Mouse (Mus musculus) lung, embryonic 14.5 days (tissue): ENCODE measurements around the gene Arpc1b. TPM values are rescaled to one million over a fixed set of nuclear protein-coding genes. Genes with fewer than 3 reads are reported as not detected.
"Not testable (repeated sequence)": the region's sequence is repeated elsewhere in the genome, so short reads cannot be mapped to it uniquely, and the experiment has no call there.

ENCODE experiments used
- ATAC-seq: fragments of 200-750 bp; cut with Nextera tagmentation; 2 replicates; pipeline ENCODE4 v1.8.0; 2017; ENCODE audit warnings: mild to moderate bottlenecking, moderate TSS enrichment, moderate library complexity; ENCODE audit not compliant: insufficient read depth
- DNase-seq: peaks from one replicate; pipeline ENCODE4 v3.0.0-alpha.2; 2015
- H3K27ac ChIP-seq: fragments of 300-500 bp; sonication (generic); 2 replicates; pipeline ENCODE4 v1.5.1; 2014; ENCODE audit warnings: low read depth, mild to moderate bottlenecking, moderate library complexity
- H3K27me3 ChIP-seq: fragments of 300-500 bp; sonication (generic); 2 replicates; pipeline ENCODE4 v1.6.1; 2014; ENCODE audit warnings: low read length, control low read depth; ENCODE audit not compliant: insufficient read depth
- H3K36me3 ChIP-seq: fragments of 300-500 bp; sonication (generic); 2 replicates; pipeline ENCODE4 v1.6.1; 2014; ENCODE audit warnings: control low read depth; ENCODE audit not compliant: insufficient read depth
- H3K4me1 ChIP-seq: fragments of 300-500 bp; sonication (generic); 2 replicates; pipeline ENCODE4 v1.6.1; 2014; ENCODE audit warnings: antibody characterized with exemption, control low read depth; ENCODE audit not compliant: insufficient read depth
- H3K4me2 ChIP-seq: fragments of 300-500 bp; sonication (generic); 2 replicates; pipeline ENCODE4 v1.6.1; 2014; ENCODE audit warnings: mild to moderate bottlenecking
- H3K4me3 ChIP-seq: fragments of 300-500 bp; sonication (generic); 2 replicates; pipeline ENCODE4 v1.5.1; 2014; ENCODE audit warnings: low read depth, low read length
- H3K9ac ChIP-seq: fragments of 300-500 bp; sonication (generic); 2 replicates; pipeline ENCODE4 v1.6.1; 2014
- H3K9me3 ChIP-seq: fragments of 300-500 bp; sonication (generic); 2 replicates; pipeline ENCODE4 v1.6.1; 2016; ENCODE audit warnings: low read depth, low read length, control low read depth
- CTCF ChIP-seq: IDR thresholded peaks from 2 replicates; pipeline ENCODE4 v1.5.1; 2016; ENCODE audit warnings: antibody characterized with exemption, low read depth
- WGBS: fragments of 180-500 bp; shearing (Covaris S2); extraction: QIAGEN DNeasy Blood & Tissue Kit; methylation state at CpG from one replicate; pipeline ENCODE4 v1.1.7; 2014; 5-methylcytosine and 5-hydroxymethylcytosine counted together
- polyA plus RNA-seq: library from polyadenylated mRNA; unstranded; fragments of >200 nt; fragmentation: Nextera tagmentation; extraction: Ambion mirVana; gene quantifications from 2 replicates; pipeline ENCODE4 v1.2.1, GENCODE M21; 2014

Arpc1b gene
- polyA plus RNA-seq, 1 experiment from 2014 or later, result 189 TPM

DNA sequence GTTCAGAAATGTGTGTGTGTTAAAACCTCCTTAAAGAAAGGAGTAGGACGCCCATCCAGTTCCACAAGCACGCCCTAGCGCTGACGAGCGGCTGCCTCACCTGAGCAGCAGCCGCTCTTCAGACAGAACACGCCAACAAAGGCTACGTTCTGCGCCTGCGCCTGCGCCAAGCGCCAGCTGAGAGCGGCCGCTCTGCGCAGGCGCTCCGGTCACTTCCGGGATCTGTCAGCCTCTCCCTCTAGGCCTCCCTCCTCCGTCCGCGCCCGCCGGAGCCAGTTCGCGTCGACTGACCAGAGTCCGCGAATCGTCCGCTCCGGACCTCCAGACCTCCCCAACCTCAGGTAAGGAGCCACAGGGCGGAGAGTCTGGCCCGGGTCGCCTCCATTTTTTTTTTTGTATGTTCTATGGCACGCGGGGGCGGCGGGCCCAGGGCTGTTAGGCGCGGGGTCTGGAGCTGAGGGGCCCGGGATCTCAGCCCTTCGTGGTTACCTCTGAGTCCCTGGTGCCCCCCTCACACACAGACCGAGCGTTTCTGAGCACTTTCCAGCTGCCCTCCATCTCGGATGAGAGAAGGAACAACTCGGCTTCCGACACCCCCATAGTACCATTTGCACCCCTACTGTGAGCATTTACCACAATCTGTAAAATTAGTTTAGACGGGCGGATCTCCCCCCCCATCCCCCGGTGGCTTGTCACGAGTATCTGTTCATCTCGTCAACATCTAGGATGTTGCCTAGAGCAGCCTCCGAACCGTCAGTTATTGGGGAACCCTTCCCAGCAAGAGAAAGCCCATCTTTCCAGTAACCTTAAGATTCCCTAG lies 30.2 kb upstream of the Arpc1b start, which contains the start of the genes Arpc1a and Kpna7:
Gene Arpc1a, plus strand, starts transcription at position 199 of the 820 bp plus-strand sequence.
Gene Kpna7, minus strand, starts transcription at position 399 of the 820 bp plus-strand sequence.
- TF ChIP-seq CTCF, result no peak
- peak; percentile 98 for DNase-seq
- Histone ChIP-seq H3K27me3 (no peaks in the 10 kb centered on the region), H3K4me1 (no peaks in the 10 kb centered on the region), H3K27ac (peak within 1 kb of the TSS; percentile 76), H3K4me2 (peak within 1 kb of the TSS; percentile 85), H3K9ac (peak within 1 kb of the TSS; percentile 80), H3K9me3 (no peaks in the 10 kb centered on the region), H3K36me3 (0 out of 2 replicates have a peak, but pooled peaks cover 5% of the 10 kb centered on the region), H3K4me3 (peak within 1 kb of the TSS; percentile 83)
- WGBS, result under 1% methylated on average over 54 of the region's 54 CpGs
- peak; percentile 98 for ATAC-seq

DNA sequence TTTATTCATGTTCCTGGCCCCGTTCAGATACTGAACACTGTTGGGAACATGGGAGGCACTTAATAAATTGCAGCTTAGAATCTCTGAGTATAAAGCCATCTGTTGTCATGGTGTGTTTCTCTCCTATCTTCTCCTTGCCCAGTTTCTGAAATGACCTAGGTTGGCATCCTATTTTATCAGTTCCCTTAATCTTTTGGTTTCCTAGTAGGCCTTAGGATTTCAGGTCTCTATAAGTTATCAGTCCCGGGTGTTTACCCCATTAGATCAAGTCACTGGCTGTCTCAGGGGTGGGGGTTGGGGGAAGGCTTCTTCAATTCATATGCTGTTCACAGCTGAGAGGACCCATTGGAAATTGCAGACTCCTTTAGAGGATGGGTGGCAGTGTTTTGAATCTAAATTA lies 29.2 kb upstream of the Arpc1b start:
- Histone ChIP-seq H3K9ac (peak overlapping the region; percentile 80), H3K4me2 (peak overlapping the region; percentile 85), H3K4me3 (peak overlapping the region; percentile 83), H3K36me3 (0 out of 2 replicates have a peak, but pooled peaks cover 5% of the 10 kb centered on the region), H3K9me3 (no peaks in the 10 kb centered on the region), H3K4me1 (no peaks in the 10 kb centered on the region), H3K27me3 (no peaks in the 10 kb centered on the region), H3K27ac (no peak overlapping the region)
- ATAC-seq, result no peak
- no peak for DNase-seq
- no peak for TF ChIP-seq CTCF
- WGBS, result 56% methylated on average over 2 of the region's 2 CpGs

DNA sequence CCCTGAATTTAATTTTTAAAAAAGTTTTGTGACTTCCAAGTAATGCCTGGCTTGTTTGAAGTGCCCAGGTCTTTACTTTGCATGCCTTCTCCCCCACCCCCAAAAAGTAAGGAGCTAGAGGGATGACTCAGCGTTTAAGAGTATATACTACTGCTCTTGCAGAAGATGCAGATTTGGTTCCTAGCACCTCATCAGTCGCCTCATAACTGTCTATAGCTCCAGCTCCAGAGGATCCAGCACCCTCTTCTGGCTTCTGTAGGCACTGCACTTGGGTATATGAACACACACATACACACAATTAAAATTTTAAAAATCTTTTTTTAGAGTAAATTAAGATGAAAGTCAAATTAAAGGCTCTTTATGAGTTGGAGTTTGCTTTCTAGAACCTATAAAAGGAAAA lies 25.8 kb upstream of the Arpc1b start:
- no peak for DNase-seq
- TF ChIP-seq CTCF, result no peak
- H3K36me3 ChIP-seq, result peaks cover 26% of the 10 kb centered on the region

DNA sequence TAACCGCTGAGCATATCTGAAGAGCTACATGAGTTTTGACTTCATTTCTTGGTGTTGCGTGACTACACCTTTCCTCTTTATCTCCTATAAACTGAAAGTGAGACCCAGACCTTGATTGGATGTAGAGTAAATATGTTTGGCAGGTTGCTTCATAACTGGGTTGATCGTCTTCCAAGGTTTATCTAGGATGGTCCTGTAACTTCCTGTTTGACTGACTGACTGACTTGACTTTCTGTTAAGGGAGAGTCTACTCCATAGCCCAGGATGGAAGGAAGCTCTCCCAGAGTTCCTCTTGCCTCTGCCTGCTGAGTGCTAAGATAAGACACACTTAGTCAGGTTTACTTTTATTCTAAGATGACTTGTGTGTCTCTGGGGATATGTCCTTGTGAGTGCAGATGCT lies 24.1 kb upstream of the Arpc1b start:
- Histone ChIP-seq H3K4me2 (no peak overlapping the region), H3K27me3 (no peaks in the 10 kb centered on the region), H3K27ac (no peak overlapping the region), H3K4me3 (no peak overlapping the region), H3K9ac (no peak overlapping the region), H3K36me3 (peaks cover 43% of the 10 kb centered on the region), H3K4me1 (no peaks in the 10 kb centered on the region), H3K9me3 (no peaks in the 10 kb centered on the region)
- TF ChIP-seq CTCF, result no peak
- WGBS, result 79% methylated on average over 3 of the region's 3 CpGs
- no peak for DNase-seq
- no peak for ATAC-seq

More for the DNA sequence above, 25.8 kb upstream of the Arpc1b start:
- ATAC-seq, result no peak
- Histone ChIP-seq H3K4me1 (no peaks in the 10 kb centered on the region), H3K4me2 (no peak overlapping the region), H3K27me3 (no peaks in the 10 kb centered on the region), H3K9ac (no peak overlapping the region), H3K4me3 (no peak overlapping the region), H3K27ac (no peak overlapping the region), H3K9me3 (no peaks in the 10 kb centered on the region)
- WGBS, result 95% methylated on average over 2 of the region's 2 CpGs

DNA sequence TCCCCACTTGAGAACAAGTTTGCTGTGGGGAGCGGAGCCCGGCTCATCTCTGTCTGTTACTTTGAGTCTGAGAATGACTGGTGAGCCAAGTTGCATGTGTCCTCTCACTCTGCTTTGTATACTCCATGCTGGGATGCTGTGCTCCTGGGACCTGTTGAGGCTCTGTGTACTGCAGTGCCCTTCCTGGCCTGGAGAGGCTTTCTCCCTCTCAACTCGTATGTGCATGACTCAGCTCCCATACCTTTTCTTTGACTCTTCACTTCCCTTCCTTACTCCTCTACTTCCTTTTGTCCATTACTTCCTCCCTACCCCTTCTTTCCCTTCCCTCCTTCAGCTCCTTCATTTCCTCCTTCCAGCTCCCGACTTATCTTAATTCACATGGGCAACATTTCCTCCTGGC lies 17.8 kb upstream of the Arpc1b start:
- DNase-seq, result no peak
- H3K9ac ChIP-seq, result no peak overlapping the region
- no peak for TF ChIP-seq CTCF
- H3K36me3 ChIP-seq, result peaks cover 78% of the 10 kb centered on the region
- no peak overlapping the region for H3K4me3 ChIP-seq
- ATAC-seq, result no peak
- no peak overlapping the region for H3K27ac ChIP-seq
- no peaks in the 10 kb centered on the region for H3K27me3 ChIP-seq
- no peaks in the 10 kb centered on the region for H3K4me1 ChIP-seq
- no peak overlapping the region for H3K4me2 ChIP-seq
- WGBS, result 86% methylated on average over 4 of the region's 4 CpGs
- no peaks in the 10 kb centered on the region for H3K9me3 ChIP-seq

DNA sequence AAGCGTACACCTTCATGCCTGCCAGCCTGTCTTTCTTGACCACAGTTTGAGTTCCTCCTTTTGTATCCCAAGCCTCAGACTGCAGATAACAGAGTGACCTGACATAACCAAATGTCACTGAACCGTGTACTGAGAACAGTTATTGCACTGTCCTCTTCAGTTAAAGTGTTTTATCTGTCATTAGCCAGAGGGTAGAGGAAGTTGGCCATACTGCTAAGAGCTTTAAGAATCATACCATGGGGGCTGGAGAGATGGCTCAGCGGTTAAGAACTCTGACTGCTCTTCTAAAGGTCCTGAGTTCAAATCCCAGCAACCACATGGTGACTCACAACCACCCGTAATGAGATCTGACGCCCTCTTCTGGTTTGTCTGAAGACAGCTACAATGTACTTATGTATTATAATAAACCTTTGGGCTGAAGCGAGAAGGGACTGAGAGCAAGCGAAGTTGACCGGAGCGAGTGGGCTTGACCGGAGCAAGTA lies 15.6 kb upstream of the Arpc1b start:
- no peak for DNase-seq
- no peak overlapping the region for H3K4me2 ChIP-seq
- H3K4me1 ChIP-seq, result no peaks in the 10 kb centered on the region
- no peak overlapping the region for H3K4me3 ChIP-seq
- H3K9me3 ChIP-seq, result no peaks in the 10 kb centered on the region
- no peak for TF ChIP-seq CTCF
- WGBS, result 87% methylated on average over 10 of the region's 10 CpGs
- H3K36me3 ChIP-seq, result peaks cover 76% of the 10 kb centered on the region
- no peak overlapping the region for H3K27ac ChIP-seq
- H3K9ac ChIP-seq, result no peak overlapping the region
- H3K27me3 ChIP-seq, result no peaks in the 10 kb centered on the region
- no peak for ATAC-seq

DNA sequence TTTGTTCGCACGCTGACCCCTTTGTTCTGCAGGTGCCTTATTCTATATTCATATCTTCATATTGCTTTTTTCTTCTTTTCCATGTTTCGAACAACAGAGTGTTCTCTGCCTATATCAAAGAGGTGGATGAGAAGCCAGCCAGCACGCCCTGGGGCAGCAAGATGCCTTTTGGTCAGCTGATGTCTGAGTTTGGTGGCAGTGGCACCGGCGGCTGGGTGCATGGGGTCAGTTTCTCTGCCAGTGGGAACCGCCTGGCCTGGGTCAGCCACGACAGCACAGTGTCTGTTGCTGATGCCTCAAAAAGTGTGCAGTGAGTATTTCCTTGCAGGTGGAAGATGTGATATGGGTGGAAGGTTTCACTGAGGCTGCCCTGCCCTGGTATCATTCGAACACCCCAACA lies 13.1 kb upstream of the Arpc1b start:
- Histone ChIP-seq H3K9me3 (no peaks in the 10 kb centered on the region), H3K4me1 (no peaks in the 10 kb centered on the region), H3K4me3 (no peak overlapping the region), H3K9ac (no peak overlapping the region), H3K4me2 (no peak overlapping the region), H3K36me3 (peaks cover 75% of the 10 kb centered on the region), H3K27ac (no peak overlapping the region), H3K27me3 (no peaks in the 10 kb centered on the region)
- no peak for TF ChIP-seq CTCF
- ATAC-seq, result no peak
- DNase-seq, result no peak
- WGBS, result 92% methylated on average over 9 of the region's 9 CpGs

DNA sequence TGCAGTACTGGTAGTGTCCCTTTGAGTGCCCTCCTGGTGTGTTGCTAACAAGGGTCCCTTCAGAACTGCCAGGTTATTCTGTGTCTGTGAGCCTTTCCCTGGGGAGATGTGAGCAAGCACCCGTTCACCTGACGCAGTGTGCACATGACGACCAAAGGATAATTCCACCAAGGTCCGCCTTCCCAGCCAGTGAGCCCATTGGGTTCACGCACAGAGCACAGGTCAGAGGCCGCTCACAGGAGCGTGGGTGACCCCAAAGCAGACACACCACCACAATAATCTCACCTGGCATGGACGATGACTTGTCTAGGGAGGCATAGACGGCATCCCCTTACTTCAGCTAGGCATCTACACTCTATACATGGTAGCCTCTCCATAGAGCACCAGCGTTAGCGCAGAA lies 12.6 kb upstream of the Arpc1b start:
- not testable (repeated sequence) for H3K4me2 ChIP-seq, H3K27ac ChIP-seq, H3K9me3 ChIP-seq, H3K27me3 ChIP-seq, H3K4me1 ChIP-seq, DNase-seq, ATAC-seq, H3K4me3 ChIP-seq, H3K9ac ChIP-seq
- 98% methylated on average over 11 of the region's 11 CpGs for WGBS
- peaks cover 75% of the 10 kb centered on the region for H3K36me3 ChIP-seq
